Mouse (Mus musculus): Measurements from ENCODE around the gene Dolpp1. TPM values are rescaled to one million over a fixed set of nuclear protein-coding genes. Genes with fewer than 3 reads are reported as not detected.

The Dolpp1 gene
- total RNA-seq, 1 experiment from 2014 or later: 24.5 TPM

GRCm38 (mm10) chr2:30399191-30400171 is 7.4 kb downstream of the Dolpp1 start:
- no peak for ATAC-seq (replicated peaks in 1 of 2; ENCODE audit: insufficient read depth in 1 of 2, low FRiP score in 2 of 2, low TSS enrichment in 1 of 2, low read depth in 1 of 2, poor library complexity in 2 of 2, severe bottlenecking in 2 of 2)

- ATAC-seq (replicated peaks in 1 of 2; ENCODE audit: insufficient read depth in 1 of 2, low FRiP score in 2 of 2, low TSS enrichment in 1 of 2, low read depth in 1 of 2, poor library complexity in 2 of 2, severe bottlenecking in 2 of 2): no peak
Measured at GRCm38 (mm10) chr2:30401581-30401980, 9.5 kb downstream of the Dolpp1 start.

GRCm38 (mm10) chr2:30402351-30402826 is 10.3 kb downstream of the Dolpp1 start:
- ATAC-seq (replicated peaks in 1 of 2; ENCODE audit: insufficient read depth in 1 of 2, low FRiP score in 2 of 2, low TSS enrichment in 1 of 2, low read depth in 1 of 2, poor library complexity in 2 of 2, severe bottlenecking in 2 of 2): no peak

GRCm38 (mm10) chr2:30402843-30403242 is 10.8 kb downstream of the Dolpp1 start:
- no peak for ATAC-seq (replicated peaks in 1 of 2; ENCODE audit: insufficient read depth in 1 of 2, low FRiP score in 2 of 2, low TSS enrichment in 1 of 2, low read depth in 1 of 2, poor library complexity in 2 of 2, severe bottlenecking in 2 of 2)

- ATAC-seq (replicated peaks in 1 of 2; ENCODE audit: insufficient read depth in 1 of 2, low FRiP score in 2 of 2, low TSS enrichment in 1 of 2, low read depth in 1 of 2, poor library complexity in 2 of 2, severe bottlenecking in 2 of 2): no peak
Measured at GRCm38 (mm10) chr2:30403870-30404269, 11.8 kb downstream of the Dolpp1 start.

GRCm38 (mm10) chr2:30407221-30407620 is 15.2 kb downstream of the Dolpp1 start:
- ATAC-seq (replicated peaks in 1 of 2; ENCODE audit: insufficient read depth in 1 of 2, low FRiP score in 2 of 2, low TSS enrichment in 1 of 2, low read depth in 1 of 2, poor library complexity in 2 of 2, severe bottlenecking in 2 of 2): no peak

GRCm38 (mm10) chr2:30407778-30408177 is 15.7 kb downstream of the Dolpp1 start:
- ATAC-seq (replicated peaks in 1 of 2; ENCODE audit: insufficient read depth in 1 of 2, low FRiP score in 2 of 2, low TSS enrichment in 1 of 2, low read depth in 1 of 2, poor library complexity in 2 of 2, severe bottlenecking in 2 of 2): no peak

GRCm38 (mm10) chr2:30408452-30409100 is 16.5 kb downstream of the Dolpp1 start:
- no peak for ATAC-seq (replicated peaks in 1 of 2; ENCODE audit: insufficient read depth in 1 of 2, low FRiP score in 2 of 2, low TSS enrichment in 1 of 2, low read depth in 1 of 2, poor library complexity in 2 of 2, severe bottlenecking in 2 of 2)

- ATAC-seq (replicated peaks in 1 of 2; ENCODE audit: insufficient read depth in 1 of 2, low FRiP score in 2 of 2, low TSS enrichment in 1 of 2, low read depth in 1 of 2, poor library complexity in 2 of 2, severe bottlenecking in 2 of 2): no peak
Measured at GRCm38 (mm10) chr2:30409454-30410176, 17.6 kb downstream of the Dolpp1 start.

- ATAC-seq (replicated peaks in 1 of 2; ENCODE audit: insufficient read depth in 1 of 2, low FRiP score in 2 of 2, low TSS enrichment in 1 of 2, low read depth in 1 of 2, poor library complexity in 2 of 2, severe bottlenecking in 2 of 2): no peak
Measured at GRCm38 (mm10) chr2:30413038-30413973, 21.3 kb downstream of the Dolpp1 start.

- no peak for ATAC-seq (replicated peaks in 1 of 2; ENCODE audit: insufficient read depth in 1 of 2, low FRiP score in 2 of 2, low TSS enrichment in 1 of 2, low read depth in 1 of 2, poor library complexity in 2 of 2, severe bottlenecking in 2 of 2)
Measured at GRCm38 (mm10) chr2:30414101-30414500, 22.0 kb downstream of the Dolpp1 start.

- no peak for ATAC-seq (replicated peaks in 1 of 2; ENCODE audit: insufficient read depth in 1 of 2, low FRiP score in 2 of 2, low TSS enrichment in 1 of 2, low read depth in 1 of 2, poor library complexity in 2 of 2, severe bottlenecking in 2 of 2)
Measured at GRCm38 (mm10) chr2:30414681-30415080, 22.6 kb downstream of the Dolpp1 start.

- peak; percentile 46 to 65; a peak in 3 of 4 replicates for ATAC-seq (replicated peaks in 1 of 2; ENCODE audit: insufficient read depth in 1 of 2, low FRiP score in 2 of 2, low TSS enrichment in 1 of 2, low read depth in 1 of 2, poor library complexity in 2 of 2, severe bottlenecking in 2 of 2)
Measured at GRCm38 (mm10) chr2:30415157-30415935, 23.3 kb downstream of the Dolpp1 start, which contains the start of gene Crat. Gene Crat (minus strand): TSS chr2:30415813.

GRCm38 (mm10) chr2:30415936-30416648 is 24.0 kb downstream of the Dolpp1 start, which contains the start of gene Ptpa:
Gene Ptpa (plus strand): TSS chr2:30416039.
- ATAC-seq (replicated peaks in 1 of 2; ENCODE audit: insufficient read depth in 1 of 2, low FRiP score in 2 of 2, low TSS enrichment in 1 of 2, low read depth in 1 of 2, poor library complexity in 2 of 2, severe bottlenecking in 2 of 2): peak; percentile 78 to 84

GRCm38 (mm10) chr2:30416649-30416965 is 24.6 kb downstream of the Dolpp1 start:
- no peak for ATAC-seq (replicated peaks in 1 of 2; ENCODE audit: insufficient read depth in 1 of 2, low FRiP score in 2 of 2, low TSS enrichment in 1 of 2, low read depth in 1 of 2, poor library complexity in 2 of 2, severe bottlenecking in 2 of 2)
